Mouse (Mus musculus) ES-E14 (cell line): ENCODE measurements around the gene AC129217.1. TPM values are rescaled to one million over a fixed set of nuclear protein-coding genes. Genes with fewer than 3 reads are reported as not detected.

Source experiments
- DNase-seq: peaks from one replicate; pipeline ENCODE4 v3.0.0-alpha.2; 2013; ENCODE audit warnings: low read depth, low spot score
- H3K27ac ChIP-seq: 2 replicates; pipeline ENCODE4 v1.5.1; 2012; ENCODE audit warnings: low read depth, mild to moderate bottlenecking, low read length, moderate library complexity, mixed read lengths; ENCODE audit not compliant: poor library complexity, insufficient read depth, severe bottlenecking
- H3K36me3 ChIP-seq: 2 replicates; pipeline ENCODE4 v1.6.1; 2012; ENCODE audit warnings: mild to moderate bottlenecking, low read length, moderate library complexity, mixed read lengths; ENCODE audit not compliant: control insufficient read depth, poor library complexity, insufficient read depth, severe bottlenecking
- H3K4me1 ChIP-seq, 2 experiments: fragments of 150-350 bp in 1 of 2; sonication (generic) in 1 of 2; 2 replicates each; pipeline ENCODE4 v1.6.1; 2012; ENCODE audit warnings: low read length in 2 of 2, mild to moderate bottlenecking in 1 of 2, mixed read lengths in 1 of 2; ENCODE audit not compliant: control insufficient read depth in 2 of 2, insufficient read depth in 2 of 2, poor library complexity in 1 of 2
- H3K4me3 ChIP-seq, 2 experiments: fragments of 150-350 bp in 1 of 2; sonication (generic) in 1 of 2; 2 replicates each; pipeline ENCODE4 v1.5.1; 2012; ENCODE audit warnings: low read length in 2 of 2, low read depth in 1 of 2, mild to moderate bottlenecking in 1 of 2, mixed read lengths in 1 of 2; ENCODE audit not compliant: insufficient read depth in 1 of 2, poor library complexity in 1 of 2, severe bottlenecking in 1 of 2
- H3K9ac ChIP-seq: 2 replicates; pipeline ENCODE4 v1.6.1; 2012; ENCODE audit warnings: low read depth, mild to moderate bottlenecking, low read length, mixed read lengths; ENCODE audit not compliant: poor library complexity, insufficient read depth, severe bottlenecking
- H3K9me3 ChIP-seq: fragments of 150-350 bp; sonication (generic); 2 replicates; pipeline ENCODE4 v1.6.1; 2012; ENCODE audit warnings: low read depth, mild to moderate bottlenecking, low read length; ENCODE audit not compliant: control insufficient read depth, insufficient read depth
- CHD2 ChIP-seq: IDR thresholded peaks from 2 replicates; pipeline ENCODE4 v1.6.1; 2014; ENCODE audit warnings: mild to moderate bottlenecking, low read depth, low read length, inconsistent platforms
- HCFC1 ChIP-seq: IDR thresholded peaks from 2 replicates; pipeline ENCODE4 v1.6.1; 2012; ENCODE audit warnings: low read length, inconsistent platforms, borderline replicate concordance; ENCODE audit not compliant: insufficient read depth
- MAFK ChIP-seq: IDR thresholded peaks from 2 replicates; pipeline ENCODE4 v1.6.1; 2014; ENCODE audit warnings: mild to moderate bottlenecking, low read depth, low read length, inconsistent platforms; ENCODE audit not compliant: insufficient read depth
- ZC3H11A ChIP-seq: IDR thresholded peaks from 2 replicates; pipeline ENCODE4 v1.6.1; 2012; ENCODE audit warnings: low read depth, mild to moderate bottlenecking, inconsistent platforms, low read length, borderline replicate concordance
- ZNF384 ChIP-seq: IDR thresholded peaks from 2 replicates; pipeline ENCODE4 v1.6.1; 2012; ENCODE audit warnings: low read depth, low read length, inconsistent platforms
- in situ Hi-C, 2 experiments: fragments of 600-800 bp; cut with MboI; formaldehyde crosslinking; loops; one replicate each; pipeline ENCODE4 v1.15.1; 2025; ENCODE audit warnings: low sequenced_read_pairs in 2 of 2, inconsistent platforms in 1 of 2; ENCODE audit not compliant: unreplicated experiment in 2 of 2
- total RNA-seq: library from RNA; depleted of rRNA; stranded (reverse); fragments of 300-350 nt; gene quantifications from 2 replicates; pipeline ENCODE4 v1.2.3, GENCODE M21; 2012; rRNA removed

AC129217.1 gene
- 1.4 and 2.7 TPM in 2 replicates for total RNA-seq

DNA sequence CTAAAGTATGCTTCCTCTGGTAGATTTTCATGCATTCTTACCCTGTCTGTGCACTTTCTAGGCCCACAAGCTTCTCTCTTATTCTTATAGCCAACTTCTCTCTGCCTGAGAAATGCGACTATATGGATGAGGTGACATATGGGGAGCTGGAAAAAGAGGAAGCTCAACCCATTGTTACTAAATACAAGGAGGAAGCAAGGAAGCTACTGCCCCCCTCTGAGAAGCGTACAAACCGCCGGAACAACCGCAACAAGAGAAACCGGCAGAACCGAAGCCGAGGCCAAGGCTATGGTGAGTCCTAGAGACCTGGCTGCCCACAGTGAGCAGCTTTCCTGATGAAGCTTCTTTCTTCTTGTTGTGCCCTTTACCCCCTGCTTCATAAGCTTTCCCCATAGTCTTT, at the start of gene AC129217.1:
TSS of gene AC129217.1 (plus strand) at position 114 of the 400 bp plus-strand sequence.
- no peak for TF ChIP-seq ZC3H11A
- no peak for TF ChIP-seq CHD2
- no peak for TF ChIP-seq MAFK
- no peak for TF ChIP-seq HCFC1
- TF ChIP-seq ZNF384, result no peak
- Histone ChIP-seq H3K4me3 (no peak within 1 kb of the TSS), H3K9ac (no peak within 1 kb of the TSS), H3K36me3 (peaks cover 53% of the 10 kb centered on the region), H3K4me1 (peaks cover 0 to 7% of the 10 kb centered on the region in 2 experiments; a peak in 1 of 4 replicates), H3K9me3 (no peaks in the 10 kb centered on the region), H3K27ac (no peak within 1 kb of the TSS; the same call in 1 of the 2 replicates)
- DNase-seq, result no peak
- in situ Hi-C loops, result no loop called here

DNA sequence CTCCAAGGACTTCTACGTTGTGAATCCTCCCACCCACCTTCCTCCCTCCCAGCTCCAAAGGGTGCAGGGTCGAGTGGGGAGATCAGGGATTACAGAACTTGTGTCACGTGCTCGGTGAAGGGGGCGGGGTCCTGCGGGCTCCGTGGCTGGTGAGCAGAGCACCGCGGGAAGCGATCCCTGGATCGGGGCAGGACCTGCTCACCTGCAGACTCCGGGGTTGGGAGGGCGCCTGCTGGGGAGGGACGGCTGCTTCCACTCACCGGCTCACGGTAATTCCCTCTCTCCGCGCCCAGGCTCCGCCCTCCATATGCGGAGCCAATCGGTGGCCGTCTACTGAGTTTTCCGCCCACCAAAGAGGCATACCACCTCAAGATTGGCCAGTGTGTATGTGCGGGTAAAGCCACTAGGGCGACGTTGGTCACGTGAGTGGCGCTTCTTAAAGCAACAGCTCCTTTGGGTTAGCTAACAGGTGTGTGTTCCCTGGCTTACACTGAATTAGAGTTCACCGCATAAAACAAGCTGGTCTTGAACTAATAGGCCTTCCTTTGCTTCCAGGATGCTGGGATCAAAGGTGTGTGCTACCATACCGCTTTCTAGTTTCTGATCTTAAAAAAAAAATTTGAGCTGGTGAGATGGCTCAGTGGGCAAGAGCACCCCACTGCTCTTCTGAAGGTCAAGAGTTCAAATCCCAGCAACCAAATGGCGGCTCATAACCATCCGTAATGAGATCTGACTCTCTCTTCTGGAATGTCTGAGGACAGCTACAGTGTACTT, 43.4 kb upstream of the AC129217.1 start, which contains the start of gene Taf6l:
TSS of gene Taf6l (minus strand) at position 410 of the 774 bp plus-strand sequence.
- Histone ChIP-seq H3K9ac (peak within 1 kb of the TSS; percentile 73), H3K9me3 (no peaks in the 10 kb centered on the region), H3K4me3 (peak within 1 kb of the TSS; percentile 74 to 82), H3K27ac (peak within 1 kb of the TSS; percentile 57; the same call in 1 of the 2 replicates), H3K4me1 (peaks cover 0 to 8% of the 10 kb centered on the region in 2 experiments; a peak in 3 of 4 replicates), H3K36me3 (peaks cover 15% of the 10 kb centered on the region; the same call in 1 of the 2 replicates)
- peak; percentile 96 for DNase-seq
- in situ Hi-C loops, result no loop called here
- no peak for TF ChIP-seq MAFK
- TF ChIP-seq ZNF384, result 0 out of 2 replicates have a peak, but pooled peaks have one; percentile 5

DNA sequence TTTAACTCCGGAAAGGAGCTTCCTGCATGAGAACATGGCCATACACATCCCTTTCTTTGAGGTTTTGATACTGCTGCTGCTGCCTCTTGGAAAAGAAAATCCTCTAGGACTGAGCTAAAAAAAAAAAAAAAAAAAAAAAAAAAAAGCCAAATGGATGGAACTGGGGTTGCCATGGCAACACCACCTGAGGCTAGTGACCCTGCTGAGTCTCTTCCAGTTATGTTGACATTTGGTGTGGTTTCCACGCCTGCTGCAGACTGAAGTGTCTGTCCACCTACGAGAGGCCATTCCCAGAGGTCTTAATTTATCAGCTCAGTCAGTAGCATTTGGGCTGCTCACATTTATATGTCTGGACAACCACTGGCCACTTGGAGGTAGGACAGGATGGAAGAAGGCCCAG, 41.1 kb upstream of the AC129217.1 start:
- Histone ChIP-seq H3K27ac (no peak overlapping the region), H3K4me1 (peaks cover 0 to 8% of the 10 kb centered on the region in 2 experiments; a peak in 3 of 4 replicates), H3K9me3 (no peaks in the 10 kb centered on the region), H3K9ac (no peak overlapping the region), H3K4me3 (no peak overlapping the region), H3K36me3 (peaks cover 10% of the 10 kb centered on the region)
- in situ Hi-C loops, result no loop called here
- no peak for TF ChIP-seq MAFK
- TF ChIP-seq ZC3H11A, result no peak
- TF ChIP-seq ZNF384, result peak; percentile 95
- DNase-seq, result no peak

DNA sequence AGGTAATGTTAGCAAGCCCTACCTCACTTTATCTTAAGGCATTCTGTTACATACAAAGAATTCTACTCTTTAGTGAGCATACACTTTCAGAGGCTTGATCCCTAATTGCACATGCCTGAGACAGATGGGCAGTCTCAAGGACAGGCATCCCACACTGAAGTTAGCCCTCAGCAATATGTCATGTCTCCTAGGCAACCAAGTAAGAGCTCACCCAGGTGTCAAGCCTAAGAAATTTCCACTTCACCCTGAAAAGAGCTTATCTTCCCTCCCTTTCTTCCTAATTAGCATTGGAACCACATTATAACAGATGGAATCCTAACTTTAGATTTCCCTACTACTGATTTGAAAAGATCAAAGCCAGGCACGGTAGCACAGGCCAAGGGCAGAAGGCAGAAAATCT, 40.4 kb upstream of the AC129217.1 start:
- no peak for DNase-seq
- no peaks in the 10 kb centered on the region for H3K9me3 ChIP-seq
- peaks cover 12% of the 10 kb centered on the region for H3K36me3 ChIP-seq
- H3K4me1 ChIP-seq, result peaks cover 0 to 8% of the 10 kb centered on the region in 2 experiments; a peak in 3 of 4 replicates
- TF ChIP-seq HCFC1 (no peak), MAFK (no peak), ZC3H11A (no peak), CHD2 (no peak), ZNF384 (no peak)
- no peak overlapping the region for H3K4me3 ChIP-seq
- H3K9ac ChIP-seq, result no peak overlapping the region
- no peak overlapping the region for H3K27ac ChIP-seq
- in situ Hi-C loops, result no loop called here
